Mouse (Mus musculus) embryonic facial prominence, embryonic 15.5 days (tissue): ENCODE measurements around the gene Tnfsf13b. TPM values are rescaled to one million over a fixed set of nuclear protein-coding genes. Genes with fewer than 3 reads are reported as not detected.

ENCODE experiments used
- ATAC-seq: fragments of 200-750 bp; cut with Nextera tagmentation; 2 replicates; pipeline ENCODE4 v1.8.0; 2017; ENCODE audit warnings: low read depth, moderate TSS enrichment; ENCODE audit not compliant: insufficient number of reproducible peaks, low FRiP score, low TSS enrichment
- H3K27ac ChIP-seq: fragments of 300-500 bp; sonication (generic); replicated peaks from 2 replicates; pipeline ENCODE4 v1.5.1; 2015; ENCODE audit warnings: mild to moderate bottlenecking, inconsistent platforms
- H3K27me3 ChIP-seq: fragments of 300-500 bp; sonication (generic); 2 replicates; pipeline ENCODE4 v1.6.1; 2015; ENCODE audit warnings: inconsistent platforms
- H3K36me3 ChIP-seq: fragments of 300-500 bp; sonication (generic); 2 replicates; pipeline ENCODE4 v1.6.1; 2015; ENCODE audit warnings: mild to moderate bottlenecking, inconsistent platforms
- H3K4me1 ChIP-seq: fragments of 300-500 bp; sonication (generic); 2 replicates; pipeline ENCODE4 v1.6.1; 2015; ENCODE audit warnings: inconsistent platforms
- H3K4me2 ChIP-seq: fragments of 300-500 bp; sonication (generic); replicated peaks from 2 replicates; pipeline ENCODE4 v1.6.1; 2015; ENCODE audit warnings: mild to moderate bottlenecking, inconsistent platforms
- H3K4me3 ChIP-seq: fragments of 300-500 bp; sonication (generic); replicated peaks from 2 replicates; pipeline ENCODE4 v1.5.1; 2015; ENCODE audit warnings: mild to moderate bottlenecking, inconsistent platforms
- H3K9ac ChIP-seq: fragments of 300-500 bp; sonication (generic); 2 replicates; pipeline ENCODE4 v1.6.1; 2015; ENCODE audit warnings: inconsistent platforms
- H3K9me3 ChIP-seq: fragments of 300-500 bp; sonication (generic); replicated peaks from 2 replicates; pipeline ENCODE4 v1.6.1; 2016; ENCODE audit warnings: inconsistent platforms
- WGBS: fragments of 180-500 bp; shearing (Covaris S2); methylation state at CpG from one replicate; pipeline ENCODE4 v1.1.7; 2015; 5-methylcytosine and 5-hydroxymethylcytosine counted together
- polyA plus RNA-seq: library from polyadenylated mRNA; unstranded; fragments of >200 nt; fragmentation: Nextera tagmentation; extraction: Ambion mirVana; gene quantifications from 2 replicates; pipeline ENCODE4 v1.2.1, GENCODE M21; 2015

The Tnfsf13b gene
- 0.22 TPM in 1 of 2 replicates, not detected in the other for polyA plus RNA-seq

GRCm38 (mm10) chr8:10006156-10006985, at the start of gene Tnfsf13b:
Tnfsf13b (plus strand) TSS chr8:10006467.
- Histone ChIP-seq H3K4me1 (peaks cover 9% of the 10 kb centered on the region), H3K27me3 (peaks cover 12% of the 10 kb centered on the region), H3K36me3 (no peaks in the 10 kb centered on the region), H3K4me3 (peak within 1 kb of the TSS; percentile 34), H3K9ac (no peak within 1 kb of the TSS), H3K4me2 (peak within 1 kb of the TSS; percentile 53), H3K9me3 (no peaks in the 10 kb centered on the region), H3K27ac (no peak within 1 kb of the TSS)
- 68% methylated on average over 16 of the region's 16 CpGs for WGBS
- no peak; the same call in 1 of the 2 replicates for ATAC-seq

- Histone ChIP-seq H3K9me3 (no peaks in the 10 kb centered on the region), H3K27me3 (no peaks in the 10 kb centered on the region), H3K36me3 (no peaks in the 10 kb centered on the region), H3K9ac (no peak overlapping the region), H3K4me2 (no peak overlapping the region), H3K4me3 (no peak overlapping the region), H3K27ac (no peak overlapping the region), H3K4me1 (no peaks in the 10 kb centered on the region)
- WGBS = 58% methylated on average over 4 of the region's 4 CpGs
- ATAC-seq = no peak
Measured at GRCm38 (mm10) chr8:9958338-9958737, 47.9 kb upstream of the Tnfsf13b start.

DNA sequence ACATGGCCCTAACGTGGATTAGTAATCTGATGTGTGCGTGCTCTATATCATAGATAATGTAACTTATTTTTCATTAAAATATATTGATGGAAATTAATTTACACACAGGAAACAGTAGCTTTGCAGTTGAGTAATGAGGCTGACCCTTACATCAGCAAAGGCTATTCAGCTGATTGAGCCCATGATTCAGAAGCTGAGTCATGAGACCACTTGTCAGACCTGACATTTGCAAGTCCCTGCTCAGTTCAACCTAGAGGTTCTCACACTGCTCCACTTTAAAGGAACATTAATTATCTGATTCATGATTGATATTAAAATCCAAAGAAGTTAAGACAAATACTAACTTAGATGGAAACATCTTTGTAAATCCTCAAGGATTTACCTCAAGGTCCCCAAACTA, 46.3 kb upstream of the Tnfsf13b start:
- H3K27ac ChIP-seq = no peak overlapping the region
- H3K27me3 ChIP-seq = no peaks in the 10 kb centered on the region
- H3K4me1 ChIP-seq = no peaks in the 10 kb centered on the region
- H3K36me3 ChIP-seq = no peaks in the 10 kb centered on the region
- H3K4me2 ChIP-seq = no peak overlapping the region
- no peaks in the 10 kb centered on the region for H3K9me3 ChIP-seq
- no peak overlapping the region for H3K9ac ChIP-seq
- WGBS = 93% methylated on average over 2 of the region's 2 CpGs
- no peak for ATAC-seq
- no peak overlapping the region for H3K4me3 ChIP-seq

DNA sequence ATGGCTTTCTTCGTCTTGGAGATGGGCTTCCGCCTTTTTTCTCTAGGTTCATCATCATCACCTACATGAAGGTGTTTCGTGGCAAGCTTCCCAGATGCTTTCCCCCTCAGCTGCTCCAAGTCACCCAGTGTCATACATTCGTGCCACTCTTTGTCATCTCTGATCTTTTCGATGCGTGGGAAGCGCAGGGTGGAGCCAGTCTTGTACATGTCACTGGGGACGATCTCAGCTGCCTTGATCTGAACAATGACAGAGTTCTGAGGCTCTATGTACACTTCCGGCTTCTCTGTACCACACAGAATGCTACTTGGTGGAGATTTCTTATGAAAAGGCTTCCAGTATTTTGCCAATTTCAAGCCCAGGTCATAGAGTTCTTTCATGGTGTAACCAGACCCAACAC, 34.4 kb upstream of the Tnfsf13b start:
- WGBS = 95% methylated on average over 9 of the region's 9 CpGs
- H3K4me1 ChIP-seq = peaks cover 10% of the 10 kb centered on the region
- no peaks in the 10 kb centered on the region for H3K9me3 ChIP-seq
- peaks cover 29% of the 10 kb centered on the region for H3K36me3 ChIP-seq
- H3K27me3 ChIP-seq = no peaks in the 10 kb centered on the region
- H3K4me3 ChIP-seq = no peak overlapping the region
- H3K27ac ChIP-seq = no peak overlapping the region
- ATAC-seq = no peak
- H3K9ac ChIP-seq = no peak overlapping the region
- no peak overlapping the region for H3K4me2 ChIP-seq

- Histone ChIP-seq H3K27ac (no peak overlapping the region), H3K27me3 (no peaks in the 10 kb centered on the region), H3K4me2 (peak overlapping the region; percentile 62), H3K4me3 (peak overlapping the region; percentile 63), H3K9me3 (no peaks in the 10 kb centered on the region), H3K36me3 (peaks cover 23% of the 10 kb centered on the region), H3K4me1 (peaks cover 27% of the 10 kb centered on the region), H3K9ac (no peak overlapping the region)
- no peak for ATAC-seq
- WGBS = 35% methylated on average over 5 of the region's 5 CpGs
Measured at GRCm38 (mm10) chr8:9975276-9975675, 31.0 kb upstream of the Tnfsf13b start.

GRCm38 (mm10) chr8:9975898-9976611, 30.2 kb upstream of the Tnfsf13b start:
- Histone ChIP-seq H3K9ac (peak overlapping the region; percentile 50), H3K4me2 (peak overlapping the region; percentile 66), H3K4me1 (peaks cover 27% of the 10 kb centered on the region), H3K27me3 (no peaks in the 10 kb centered on the region), H3K9me3 (no peaks in the 10 kb centered on the region), H3K27ac (no peak overlapping the region), H3K36me3 (peaks cover 21% of the 10 kb centered on the region), H3K4me3 (peak overlapping the region; percentile 63)
- under 1% methylated on average over 47 of the region's 47 CpGs for WGBS
- ATAC-seq = peak; percentile 96

DNA sequence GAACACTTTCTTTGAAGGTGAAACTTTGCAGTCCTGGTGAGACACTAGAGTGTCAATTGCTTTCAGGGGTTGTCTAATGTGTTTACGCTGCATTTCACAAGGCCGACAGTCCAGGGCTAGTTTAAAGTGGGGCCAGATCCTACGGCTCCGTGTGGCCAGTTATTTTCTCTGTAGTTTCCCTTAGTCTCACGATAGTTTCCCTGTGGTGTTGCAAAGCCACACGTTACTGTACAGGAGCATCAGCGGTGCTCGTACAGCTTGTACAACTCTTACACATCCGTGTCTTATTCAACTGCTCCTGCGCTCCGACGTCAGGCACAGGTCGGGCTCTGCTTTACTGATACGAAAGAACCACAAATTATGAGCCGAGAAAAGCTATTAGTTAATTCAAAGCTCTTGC, 29.3 kb upstream of the Tnfsf13b start:
- 36% methylated on average over 15 of the region's 15 CpGs for WGBS
- Histone ChIP-seq H3K27me3 (no peaks in the 10 kb centered on the region), H3K4me1 (peaks cover 27% of the 10 kb centered on the region), H3K9me3 (no peaks in the 10 kb centered on the region), H3K4me3 (peak overlapping the region; percentile 94), H3K27ac (peak overlapping the region; percentile 82), H3K36me3 (peaks cover 13% of the 10 kb centered on the region), H3K4me2 (peak overlapping the region; percentile 66), H3K9ac (peak overlapping the region; percentile 67; the same call in 1 of the 2 replicates)
- ATAC-seq = no peak

DNA sequence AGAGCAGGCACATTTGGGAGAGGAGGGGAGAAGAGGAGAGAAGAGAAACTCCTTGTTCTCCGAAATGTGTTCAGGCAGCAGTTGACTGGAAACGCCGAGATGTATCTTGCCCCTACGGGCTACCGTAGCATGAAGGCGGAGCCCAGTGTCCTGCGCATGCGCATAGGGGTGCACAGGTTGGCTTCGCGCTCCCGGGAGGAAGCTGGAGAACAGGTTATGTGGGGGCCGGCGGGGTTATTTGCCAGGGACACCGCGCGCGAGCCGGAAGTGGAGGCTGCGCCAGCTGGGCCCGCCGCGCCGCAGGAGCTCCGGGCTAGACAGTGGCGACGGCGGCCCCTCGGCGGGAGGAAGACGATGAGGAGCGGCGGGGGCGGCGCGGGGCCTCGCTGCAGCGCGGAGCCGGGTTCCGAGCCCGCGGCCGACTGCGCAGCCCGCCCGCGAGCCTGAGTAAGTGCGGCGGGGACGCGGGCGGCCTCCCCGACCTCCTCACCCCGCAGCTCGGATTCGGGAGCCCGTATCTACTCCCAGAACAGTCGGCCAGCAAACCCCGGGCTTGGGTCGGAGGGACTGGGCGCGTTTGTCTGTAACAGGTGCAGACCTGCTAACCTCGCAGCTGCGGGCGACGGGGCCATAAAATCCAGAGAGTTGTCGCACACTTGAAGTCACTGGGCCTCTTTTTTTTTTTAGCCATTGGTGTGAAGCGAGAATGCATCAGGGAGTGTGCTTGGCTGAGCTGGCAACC, 28.5 kb upstream of the Tnfsf13b start, which contains the start of the genes Lig4 and Abhd13:
Lig4 (minus strand) TSS at position 114 of the 742 bp plus-strand sequence.
Abhd13 (plus strand) TSS at position 135 of the 742 bp plus-strand sequence.
- Histone ChIP-seq H3K4me1 (peaks cover 27% of the 10 kb centered on the region), H3K36me3 (peaks cover 6% of the 10 kb centered on the region), H3K27me3 (no peaks in the 10 kb centered on the region), H3K27ac (peak within 1 kb of the TSS; percentile 82), H3K9ac (peak within 1 kb of the TSS; percentile 67), H3K4me3 (peak within 1 kb of the TSS; percentile 94), H3K9me3 (no peaks in the 10 kb centered on the region), H3K4me2 (peak within 1 kb of the TSS; percentile 66)
- WGBS = under 1% methylated on average over 67 of the region's 68 CpGs
- peak; percentile 77 for ATAC-seq

DNA sequence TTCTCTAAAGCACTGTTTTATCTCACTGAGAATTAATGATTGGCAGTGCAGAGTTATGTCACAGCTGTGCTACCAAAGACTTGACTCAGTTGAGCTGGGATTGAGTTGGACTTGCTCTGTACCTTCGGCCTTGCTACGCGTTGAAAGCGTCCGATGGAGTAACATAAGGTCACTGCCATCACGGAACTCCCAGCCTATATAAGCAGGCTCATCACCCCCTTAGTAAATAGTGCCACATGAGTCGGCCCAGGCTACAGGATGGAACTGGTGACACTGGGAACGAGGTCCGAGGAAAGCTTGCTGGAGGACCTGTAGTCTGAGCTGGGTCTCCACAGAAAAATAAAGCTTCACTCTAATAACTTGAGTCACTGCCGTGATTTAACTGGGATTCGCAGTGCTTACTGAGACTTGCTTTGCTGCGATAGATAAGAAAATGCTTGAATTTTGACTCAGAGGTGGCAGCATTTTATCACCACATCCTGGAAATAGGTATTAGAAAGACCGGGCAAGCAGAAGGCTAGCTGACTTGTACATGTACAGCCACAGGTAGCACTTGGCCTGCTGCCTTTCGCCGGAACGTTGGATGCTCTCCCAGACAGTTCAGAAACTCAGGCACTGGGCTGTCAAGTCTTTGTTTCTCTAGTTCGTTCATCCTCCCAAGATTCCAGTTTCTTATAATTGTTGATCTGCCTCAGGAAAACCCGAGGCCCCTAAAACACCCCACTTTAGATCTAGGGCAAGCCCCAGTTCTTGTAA, 27.6 kb upstream of the Tnfsf13b start:
- peak overlapping the region; percentile 94 for H3K4me3 ChIP-seq
- H3K36me3 ChIP-seq = peaks cover 9% of the 10 kb centered on the region; the same call in 1 of the 2 replicates
- H3K4me2 ChIP-seq = peak overlapping the region; percentile 66
- H3K27me3 ChIP-seq = no peaks in the 10 kb centered on the region
- H3K9me3 ChIP-seq = no peaks in the 10 kb centered on the region
- 56% methylated on average over 18 of the region's 18 CpGs for WGBS
- H3K9ac ChIP-seq = peak overlapping the region; percentile 67
- 0 out of 2 replicates have a peak overlapping the region, but pooled peaks have one; percentile 82 for H3K27ac ChIP-seq
- peaks cover 27% of the 10 kb centered on the region for H3K4me1 ChIP-seq
- ATAC-seq = no peak

DNA sequence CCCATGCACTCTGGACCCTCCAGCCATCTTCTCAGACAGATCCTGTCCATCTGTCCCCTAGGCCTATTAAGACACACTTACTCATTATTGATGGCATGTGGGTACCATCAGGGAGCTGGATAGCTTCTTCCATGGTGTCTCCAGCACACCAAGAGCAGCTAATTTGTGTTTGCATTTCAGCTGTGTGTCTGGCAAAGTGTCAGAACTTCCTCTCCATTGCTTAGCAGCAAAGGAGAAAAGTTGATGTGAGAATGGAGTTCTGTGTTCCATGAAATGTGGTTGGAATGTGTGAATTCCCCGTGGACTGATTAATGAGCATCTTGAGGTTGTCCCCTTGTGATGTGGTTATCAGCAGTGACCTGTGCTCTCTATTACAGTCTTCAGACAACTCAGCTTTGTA, 26.5 kb upstream of the Tnfsf13b start:
- Histone ChIP-seq H3K36me3 (peaks cover 9% of the 10 kb centered on the region; the same call in 1 of the 2 replicates), H3K27me3 (no peaks in the 10 kb centered on the region), H3K9me3 (no peaks in the 10 kb centered on the region), H3K27ac (no peak overlapping the region), H3K9ac (no peak overlapping the region), H3K4me2 (no peak overlapping the region), H3K4me1 (peaks cover 27% of the 10 kb centered on the region), H3K4me3 (no peak overlapping the region)
- WGBS = 77% methylated on average over 1 of the region's 1 CpGs
- ATAC-seq = no peak
